Mouse (Mus musculus) ovary, adult 18-20 months (tissue): Measurements from ENCODE around the gene 1810049J17Rik.

Experiments used
- DNase-seq: peaks from one replicate; pipeline ENCODE4 v3.0.0; 2022; ENCODE audit warnings: low spot score, mixed read lengths

Gene 1810049J17Rik

GRCm38 (mm10) chr15:12307114-12307513, 14.6 kb downstream of the 1810049J17Rik start:
- DNase-seq: no peak

- DNase-seq: no peak
Observed at GRCm38 (mm10) chr15:12306188-12307071, 15.3 kb downstream of the 1810049J17Rik start.

GRCm38 (mm10) chr15:12301771-12302170, 19.9 kb downstream of the 1810049J17Rik start:
- no peak for DNase-seq

DNA sequence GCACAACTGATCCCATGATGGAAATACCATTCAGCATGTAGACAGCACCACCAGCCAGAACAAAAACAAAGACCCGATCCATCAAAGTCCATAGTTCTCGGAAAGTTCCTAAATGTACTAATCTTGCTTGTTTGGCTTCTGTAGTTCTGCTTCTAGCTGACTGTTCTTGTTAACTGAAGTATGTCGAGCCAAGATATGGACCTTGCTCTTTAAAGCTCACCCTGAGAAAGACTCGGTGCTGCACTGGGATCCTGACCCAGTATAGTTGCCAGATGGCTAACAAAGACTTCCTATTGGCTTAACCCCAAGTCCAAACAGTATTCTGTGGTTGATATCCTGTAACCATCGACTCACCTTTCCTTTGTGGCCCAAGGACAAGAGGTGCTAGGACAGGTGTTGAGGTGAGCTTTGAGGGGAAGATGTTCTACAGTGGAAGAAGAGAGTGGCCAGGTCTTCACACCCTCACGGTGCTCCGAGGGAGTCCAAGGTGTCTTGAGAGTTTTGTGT, 23.4 kb downstream of the 1810049J17Rik start:
- DNase-seq: no peak

DNA sequence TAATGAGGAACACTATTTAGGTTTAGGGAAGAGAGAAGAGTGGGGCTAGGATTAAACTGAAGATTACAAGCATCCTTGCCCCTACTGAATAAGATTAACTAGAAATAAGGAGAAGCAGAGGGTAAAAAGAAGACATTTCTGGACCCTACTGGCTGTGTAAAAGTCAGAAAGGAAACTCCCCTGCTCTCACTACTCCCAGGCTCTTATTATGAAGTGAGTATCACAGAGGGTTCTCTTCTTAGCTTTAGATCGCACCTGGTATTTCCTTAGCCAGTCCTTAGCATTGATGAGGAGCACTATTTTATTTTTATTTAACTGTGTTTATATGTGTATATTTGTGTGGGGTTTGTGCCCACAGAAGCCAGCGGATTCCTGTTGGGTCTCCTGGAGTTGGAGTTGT, 25.5 kb downstream of the 1810049J17Rik start:
- no peak for DNase-seq

GRCm38 (mm10) chr15:12291757-12292156, 29.9 kb downstream of the 1810049J17Rik start:
- no peak for DNase-seq

GRCm38 (mm10) chr15:12290330-12290729, 31.4 kb downstream of the 1810049J17Rik start:
- no peak for DNase-seq

- DNase-seq: no peak
Observed at GRCm38 (mm10) chr15:12285535-12285809, 36.2 kb downstream of the 1810049J17Rik start.

GRCm38 (mm10) chr15:12284794-12285534, 36.7 kb downstream of the 1810049J17Rik start:
- DNase-seq: no peak

DNA sequence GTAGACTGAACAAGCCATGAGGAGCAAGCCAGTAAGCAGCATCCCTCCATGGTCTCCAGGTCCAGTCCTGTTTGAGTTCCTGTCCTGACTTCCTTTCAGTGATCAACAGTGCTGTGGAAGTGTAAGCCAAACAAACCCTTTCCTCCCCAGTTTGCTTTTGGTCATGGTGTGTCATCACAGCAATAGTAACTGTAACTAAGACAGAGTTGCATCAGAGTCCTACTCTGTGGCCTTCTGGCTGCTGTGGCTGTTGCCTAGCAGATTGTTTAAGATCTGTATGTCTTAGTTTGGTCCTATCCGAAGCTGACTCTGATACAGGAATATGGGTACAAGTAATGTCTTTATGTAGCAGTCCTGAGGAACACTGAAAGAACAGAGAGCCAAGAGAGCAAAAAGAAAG, 41.9 kb downstream of the 1810049J17Rik start:
- no peak for DNase-seq

DNA sequence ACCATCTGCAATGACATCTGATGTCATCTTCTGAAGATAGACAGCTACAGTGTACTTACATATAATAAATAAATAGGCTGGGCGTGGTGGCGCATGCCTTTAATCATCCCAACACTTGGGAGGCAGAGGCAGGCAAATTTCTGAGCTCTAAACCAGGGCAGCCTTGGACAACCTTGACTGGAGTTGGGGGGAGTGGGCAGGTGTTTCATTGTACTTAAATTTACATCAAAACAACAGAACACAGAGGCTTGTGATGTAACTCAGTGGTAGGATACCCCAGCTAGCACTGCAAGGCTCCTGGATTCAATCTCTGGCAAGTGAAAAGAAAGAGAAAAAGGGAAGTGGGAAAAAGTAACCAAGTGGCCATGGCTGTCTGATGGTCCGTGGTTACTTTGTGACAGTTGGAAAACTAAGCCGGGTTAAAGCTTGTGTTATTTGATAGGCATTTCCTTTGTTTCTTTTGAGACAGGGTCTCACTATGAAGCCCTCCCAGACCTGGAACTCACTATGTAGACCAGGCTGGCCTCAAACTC, 46.5 kb downstream of the 1810049J17Rik start:
- no peak for DNase-seq

- no peak for DNase-seq
Observed at GRCm38 (mm10) chr15:12274053-12274769, 47.5 kb downstream of the 1810049J17Rik start.

DNA sequence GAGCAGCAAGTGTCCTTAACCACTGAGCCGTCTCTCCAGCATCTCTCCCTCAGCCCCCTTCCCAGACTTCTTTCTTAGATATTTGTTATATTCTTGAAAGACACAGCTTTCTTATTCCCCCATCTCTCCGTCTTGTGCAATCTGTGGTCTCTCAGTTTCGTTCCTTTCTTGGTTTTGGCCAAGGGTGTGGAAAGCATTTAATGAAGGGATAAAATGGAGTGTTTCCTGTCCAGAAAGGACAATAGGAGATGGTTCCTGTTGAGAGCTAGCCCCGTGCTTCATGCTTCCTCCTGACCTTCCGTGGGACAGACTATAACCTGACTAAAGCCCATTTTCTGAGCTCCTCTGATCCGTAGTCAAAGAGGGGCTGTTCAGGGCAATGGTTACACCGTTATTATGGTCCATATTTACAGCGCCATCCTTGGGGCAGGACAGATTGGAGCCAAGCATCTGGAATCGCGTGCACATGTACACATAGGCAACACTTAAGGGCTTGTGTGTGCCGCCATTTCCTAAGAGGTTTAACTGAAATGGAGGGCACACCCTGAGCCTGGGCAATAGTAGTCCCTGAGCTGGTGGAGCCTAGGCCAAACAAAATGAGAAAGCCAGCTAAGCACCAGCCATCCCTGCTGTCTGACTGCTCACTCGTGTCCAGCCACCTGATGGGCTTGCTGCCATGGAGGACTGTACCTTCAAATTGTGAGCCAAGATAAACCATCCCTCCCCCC, 48.2 kb downstream of the 1810049J17Rik start:
- DNase-seq: no peak
